Mouse (Mus musculus): ENCODE data around the gene Kif16b.

DNA sequence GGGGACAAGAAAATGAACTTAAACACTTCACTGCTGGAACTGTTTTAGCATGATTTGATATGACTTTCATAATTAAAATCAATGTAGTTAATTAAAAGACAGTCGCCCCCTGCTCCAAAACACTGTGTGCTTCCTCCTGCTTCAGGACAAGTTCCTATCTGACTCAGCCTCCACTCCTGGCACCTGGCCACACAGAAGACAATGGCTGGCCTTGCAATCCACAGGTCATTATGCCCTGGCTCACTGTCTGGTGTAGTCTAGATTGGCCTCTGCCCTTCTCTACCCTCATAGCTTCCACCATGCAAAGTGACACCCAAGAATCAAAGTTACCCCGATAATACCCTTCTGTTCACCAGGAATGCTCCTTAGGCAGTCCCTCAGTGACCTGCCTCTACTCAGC is 26.8 kb downstream of the Kif16b start:
- TF ChIP-seq POLR2A (IDR thresholded peaks at IDR 0.05; ENCODE audit: insufficient read depth, low read depth, low read length) (no peak), CTCF (IDR thresholded peaks at IDR 0.05; ENCODE audit: insufficient read depth, low read depth, low read length) (no peak)

Data from olfactory bulb, adult 2 months (tissue).